Mouse (Mus musculus) midbrain, postnatal 0 days (tissue): ENCODE measurements around the gene Pcyt2. TPM values are rescaled to one million over a fixed set of nuclear protein-coding genes. Genes with fewer than 3 reads are reported as not detected.
"Not testable (repeated sequence)": the region's sequence is repeated elsewhere in the genome, so short reads cannot be mapped to it uniquely, and the experiment has no call there.

Experiments
- ATAC-seq: fragments of 200-750 bp; cut with Nextera tagmentation; 2 replicates; pipeline ENCODE4 v1.8.0; 2017; ENCODE audit warnings: moderate number of reproducible peaks, mild to moderate bottlenecking, moderate TSS enrichment, moderate library complexity; ENCODE audit not compliant: low FRiP score
- DNase-seq: peaks from one replicate; pipeline ENCODE4 v3.0.0-alpha.2; 2015; ENCODE audit warnings: low spot score
- H3K27ac ChIP-seq: fragments of 300-500 bp; sonication (generic); 2 replicates; pipeline ENCODE4 v1.5.1; 2014; ENCODE audit warnings: low read depth, mild to moderate bottlenecking, low read length, mixed read lengths
- H3K27me3 ChIP-seq: fragments of 300-500 bp; sonication (generic); 2 replicates; pipeline ENCODE4 v1.6.1; 2014; ENCODE audit warnings: low read length, control low read depth, mixed read lengths; ENCODE audit not compliant: insufficient read depth
- H3K36me3 ChIP-seq: fragments of 300-500 bp; sonication (generic); 2 replicates; pipeline ENCODE4 v1.6.1; 2014; ENCODE audit warnings: low read length, control low read depth, mixed read lengths; ENCODE audit not compliant: insufficient read depth
- H3K4me1 ChIP-seq: fragments of 300-500 bp; sonication (generic); 2 replicates; pipeline ENCODE4 v1.6.1; 2014; ENCODE audit warnings: mild to moderate bottlenecking, control low read depth, antibody characterized with exemption, low read length, mixed read lengths; ENCODE audit not compliant: insufficient read depth
- H3K4me2 ChIP-seq: fragments of 300-500 bp; sonication (generic); 2 replicates; pipeline ENCODE4 v1.6.1; 2014; ENCODE audit warnings: low read depth, mild to moderate bottlenecking, low read length, mixed read lengths; ENCODE audit not compliant: poor library complexity, severe bottlenecking
- H3K4me3 ChIP-seq: fragments of 300-500 bp; sonication (generic); 2 replicates; pipeline ENCODE4 v1.5.1; 2014; ENCODE audit warnings: low read depth, mild to moderate bottlenecking, low read length, moderate library complexity
- H3K9ac ChIP-seq: fragments of 300-500 bp; sonication (generic); replicated peaks from 2 replicates; pipeline ENCODE4 v1.6.1; 2014; ENCODE audit warnings: mild to moderate bottlenecking, low read length, moderate library complexity, mixed read lengths; ENCODE audit not compliant: poor library complexity, severe bottlenecking
- H3K9me3 ChIP-seq: fragments of 300-500 bp; sonication (generic); 2 replicates; pipeline ENCODE4 v1.6.1; 2016; ENCODE audit warnings: low read length, control low read depth
- CTCF ChIP-seq: IDR thresholded peaks from 2 replicates; pipeline ENCODE4 v1.5.1; 2016; ENCODE audit warnings: antibody characterized with exemption, mild to moderate bottlenecking
- WGBS: fragments of 180-500 bp; shearing (Covaris S2); extraction: QIAGEN DNeasy Blood & Tissue Kit; methylation state at CpG from one replicate; pipeline ENCODE4 v1.1.7; 2014; 5-methylcytosine and 5-hydroxymethylcytosine counted together
- polyA plus RNA-seq: library from polyadenylated mRNA; unstranded; fragments of >200 nt; fragmentation: Nextera tagmentation; extraction: Ambion mirVana; gene quantifications from 2 replicates; pipeline ENCODE4 v1.2.1, GENCODE M21; 2015
- total RNA-seq: library from RNA; depleted of rRNA; stranded (reverse); fragments of >200 nt; gene quantifications from 2 replicates; pipeline ENCODE4 v1.2.3, GENCODE M21; 2014

The Pcyt2 gene
- total and polyA plus RNA-seq, 2 experiments from 2014 or later: 129 to 137 TPM

- DNase-seq (no peak), ATAC-seq (no peak)
- H3K9ac ChIP-seq: peak overlapping the region; percentile 97
- H3K4me2 ChIP-seq: peak overlapping the region; percentile 84
- H3K27me3 ChIP-seq: no peaks in the 10 kb centered on the region
- peaks cover 12% of the 10 kb centered on the region for H3K4me1 ChIP-seq
- peaks cover 32% of the 10 kb centered on the region for H3K36me3 ChIP-seq
- whole genome bisulfite sequencing: 49% methylated on average over 17 of the region's 17 CpGs
- H3K27ac ChIP-seq: peak overlapping the region; percentile 67; the same call in 1 of the 2 replicates
- TF ChIP-seq CTCF: no peak
- H3K4me3 ChIP-seq: peak overlapping the region; percentile 99
- H3K9me3 ChIP-seq: no peaks in the 10 kb centered on the region
These were observed 18.7 kb downstream of the Pcyt2 start for GRCm38 (mm10) chr11:120598990-120599549.

DNA sequence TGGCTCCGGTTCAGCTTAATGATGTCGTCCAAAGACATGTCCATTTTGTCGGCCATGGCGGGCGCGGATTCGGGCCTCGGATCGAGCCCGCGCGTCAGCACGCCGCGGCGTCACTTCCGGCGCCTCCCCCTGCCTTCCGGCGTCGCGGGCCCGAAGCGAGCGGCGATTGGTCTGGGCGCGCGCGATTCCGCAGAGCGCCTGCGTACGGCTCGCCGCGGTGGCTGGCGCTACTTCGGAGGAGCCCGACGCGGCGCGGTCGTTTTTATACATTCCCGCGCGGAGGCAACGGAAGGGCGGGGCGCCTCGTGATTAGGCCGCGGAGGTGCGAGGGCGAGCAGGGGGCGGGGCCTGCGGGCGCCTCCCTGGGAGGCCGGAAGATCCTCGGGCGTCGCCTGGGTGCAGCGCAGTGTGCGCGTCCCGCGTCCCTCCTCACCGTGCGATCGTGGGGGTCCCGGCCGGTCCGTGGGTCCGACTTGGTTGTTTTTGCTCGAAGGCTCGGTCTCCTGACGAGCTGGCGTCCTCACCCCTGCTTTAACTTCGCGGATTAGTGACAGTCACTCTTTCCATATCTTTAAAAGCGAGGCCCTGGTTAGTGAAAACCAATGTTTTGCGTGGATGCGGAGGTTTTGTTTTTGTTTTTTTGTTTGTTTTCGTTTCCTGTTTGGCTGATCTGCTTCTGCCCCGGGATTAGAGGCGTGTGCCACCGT lies 19.3 kb downstream of the Pcyt2 start, which contains the start of the genes Alyref and Anapc11:
Alyref (minus strand) TSS at position 83 of the 707 bp plus-strand sequence.
Anapc11 (plus strand) TSS at position 139 of the 707 bp plus-strand sequence.
- peaks cover 12% of the 10 kb centered on the region for H3K4me1 ChIP-seq
- H3K4me3 ChIP-seq: peak within 1 kb of the TSS; percentile 99
- TF ChIP-seq CTCF: no peak
- peaks cover 34% of the 10 kb centered on the region for H3K36me3 ChIP-seq
- H3K4me2 ChIP-seq: peak within 1 kb of the TSS; percentile 84
- ATAC-seq: peak; percentile 96
- peak within 1 kb of the TSS; percentile 90 for H3K27ac ChIP-seq
- under 1% methylated on average over 74 of the region's 88 CpGs for WGBS
- no peaks in the 10 kb centered on the region for H3K27me3 ChIP-seq
- H3K9ac ChIP-seq: peak within 1 kb of the TSS; percentile 97
- no peaks in the 10 kb centered on the region for H3K9me3 ChIP-seq
- peak; percentile 97 for DNase-seq

- peak overlapping the region; percentile 90 for H3K27ac ChIP-seq
- DNase-seq (no peak), ATAC-seq (no peak; the same call in 1 of the 2 replicates)
- no peaks in the 10 kb centered on the region for H3K27me3 ChIP-seq
- 8% methylated on average over 66 of the region's 99 CpGs for WGBS
- H3K36me3 ChIP-seq: peaks cover 33% of the 10 kb centered on the region
- H3K9ac ChIP-seq: peak overlapping the region; percentile 97
- peaks cover 12% of the 10 kb centered on the region for H3K4me1 ChIP-seq
- H3K9me3 ChIP-seq: no peaks in the 10 kb centered on the region
- TF ChIP-seq CTCF: no peak
- peak overlapping the region; percentile 99 for H3K4me3 ChIP-seq
- H3K4me2 ChIP-seq: peak overlapping the region; percentile 84
These were observed 20.2 kb downstream of the Pcyt2 start for GRCm38 (mm10) chr11:120597240-120598235.

DNA sequence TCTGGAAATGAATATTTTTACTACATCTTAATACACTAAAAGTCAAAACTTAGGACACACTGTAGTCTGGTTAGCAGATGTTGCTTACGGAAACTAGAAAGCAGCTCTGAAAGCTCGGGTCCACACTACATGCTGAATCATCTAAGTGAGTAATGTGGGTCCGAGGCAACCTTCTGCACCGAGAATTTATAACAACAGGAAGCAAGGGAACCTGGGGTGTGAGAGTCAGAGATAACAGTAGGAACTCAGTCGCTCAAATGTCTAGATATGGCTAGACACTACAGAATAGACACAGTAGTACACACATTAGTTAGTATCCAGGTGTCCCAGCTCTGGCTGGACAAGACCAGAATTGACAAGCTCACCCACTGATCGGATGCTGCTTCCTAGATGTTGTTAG lies 29.2 kb downstream of the Pcyt2 start:
- no peak for ATAC-seq
- TF ChIP-seq CTCF: no peak
- Histone ChIP-seq H3K27ac (no peak overlapping the region), H3K36me3 (peaks cover 51% of the 10 kb centered on the region), H3K4me2 (no peak overlapping the region), H3K9ac (no peak overlapping the region), H3K27me3 (no peaks in the 10 kb centered on the region), H3K9me3 (no peaks in the 10 kb centered on the region), H3K4me3 (no peak overlapping the region), H3K4me1 (no peaks in the 10 kb centered on the region)
- no peak for DNase-seq
- 94% methylated on average over 6 of the region's 6 CpGs for WGBS

DNA sequence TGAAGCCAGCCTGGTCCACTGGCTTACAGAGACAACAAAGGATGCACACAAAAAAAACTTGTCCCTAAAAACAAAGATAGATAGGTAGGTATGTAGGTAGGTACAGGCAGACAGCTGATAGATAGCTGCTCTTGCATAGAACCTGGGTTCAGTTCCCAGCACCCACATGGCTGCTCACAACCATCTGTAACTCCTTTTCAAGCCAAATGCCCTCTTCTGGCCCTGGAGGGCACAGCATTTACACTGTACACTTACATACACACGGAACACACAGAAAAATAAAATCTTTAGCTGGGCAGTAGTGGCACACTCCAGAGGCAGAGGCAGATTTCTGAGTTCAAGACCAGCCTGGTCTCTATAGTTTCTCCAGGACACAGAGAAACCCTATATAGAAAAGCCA lies 33.8 kb downstream of the Pcyt2 start:
- Histone ChIP-seq H3K27me3 (no peaks in the 10 kb centered on the region), H3K36me3 (peaks cover 34% of the 10 kb centered on the region), H3K9ac (no peak overlapping the region), H3K4me1 (peaks cover 5% of the 10 kb centered on the region), H3K4me3 (no peak overlapping the region), H3K9me3 (no peaks in the 10 kb centered on the region), H3K4me2 (no peak overlapping the region), H3K27ac (no peak overlapping the region)
- no peak for TF ChIP-seq CTCF
- DNase-seq (no peak), ATAC-seq (no peak)
- 96% methylated on average over 1 of the region's 1 CpGs for WGBS

- WGBS: 88% methylated on average over 2 of the region's 2 CpGs
- not testable (repeated sequence) for H3K9ac ChIP-seq, DNase-seq, ATAC-seq, H3K27me3 ChIP-seq, H3K4me2 ChIP-seq, H3K4me3 ChIP-seq, H3K4me1 ChIP-seq, H3K27ac ChIP-seq, H3K9me3 ChIP-seq
- peaks cover 37% of the 10 kb centered on the region for H3K36me3 ChIP-seq
These were observed 34.8 kb downstream of the Pcyt2 start for GRCm38 (mm10) chr11:120582982-120583293.
